Mouse (Mus musculus) B cell, adult 2 months (primary cell): ENCODE results near the gene Ttll8.

Experiments used
- DNase-seq, 2 experiments: peaks; one replicate each; pipeline ENCODE4 v3.0.0; 2022

Ttll8 gene

GRCm38 (mm10) chr15:88881253-88882044, 72.8 kb downstream of the Ttll8 start:
- no peak for DNase-seq

GRCm38 (mm10) chr15:88877021-88877400, 77.2 kb downstream of the Ttll8 start:
- no peak for DNase-seq

- DNase-seq = peak; percentile 90 to 91
These were observed 77.8 kb downstream of the Ttll8 start for GRCm38 (mm10) chr15:88876155-88877020.

GRCm38 (mm10) chr15:88875625-88876081, 78.6 kb downstream of the Ttll8 start:
- no peak for DNase-seq

- no peak for DNase-seq
These were observed 79.7 kb downstream of the Ttll8 start for GRCm38 (mm10) chr15:88874477-88874876.

GRCm38 (mm10) chr15:88874061-88874460, 80.2 kb downstream of the Ttll8 start:
- DNase-seq = no peak

- no peak for DNase-seq
These were observed 83.6 kb downstream of the Ttll8 start for GRCm38 (mm10) chr15:88870418-88871185.

GRCm38 (mm10) chr15:88868024-88868742, 86.0 kb downstream of the Ttll8 start:
- peak in 1 of 2 experiments; percentile 24 for DNase-seq

- DNase-seq = peak in 1 of 2 experiments; percentile 38
These were observed 86.7 kb downstream of the Ttll8 start for GRCm38 (mm10) chr15:88867368-88868023.

- no peak for DNase-seq
These were observed 87.3 kb downstream of the Ttll8 start for GRCm38 (mm10) chr15:88866934-88867356.

- DNase-seq = no peak
These were observed 88.1 kb downstream of the Ttll8 start for GRCm38 (mm10) chr15:88865888-88866695.

- no peak for DNase-seq
These were observed 89.2 kb downstream of the Ttll8 start for GRCm38 (mm10) chr15:88865061-88865460.

GRCm38 (mm10) chr15:88864270-88865030, 89.8 kb downstream of the Ttll8 start:
- no peak for DNase-seq

GRCm38 (mm10) chr15:88863695-88864231, 90.5 kb downstream of the Ttll8 start:
- peak; percentile 67 to 70 for DNase-seq

GRCm38 (mm10) chr15:88862881-88863694, 91.1 kb downstream of the Ttll8 start:
- DNase-seq = peak; percentile 58 to 69

- peak; percentile 97 to 98 for DNase-seq
These were observed 92.2 kb downstream of the Ttll8 start, which contains the start of gene Pim3 for GRCm38 (mm10) chr15:88861772-88862622. Pim3 (plus strand) TSS chr15:88862186.

GRCm38 (mm10) chr15:88860781-88861180, 93.4 kb downstream of the Ttll8 start:
- no peak for DNase-seq
